Mouse (Mus musculus): ENCODE data around the gene Spp2. TPM values are rescaled to one million over a fixed set of nuclear protein-coding genes. Genes with fewer than 3 reads are reported as not detected.
"Not testable (repeated sequence)": the region's sequence is repeated elsewhere in the genome, so short reads cannot be mapped to it uniquely, and the experiment has no call there.

The Spp2 gene
- polyA plus RNA-seq, 1 experiment from 2014 or later: not detected

DNA sequence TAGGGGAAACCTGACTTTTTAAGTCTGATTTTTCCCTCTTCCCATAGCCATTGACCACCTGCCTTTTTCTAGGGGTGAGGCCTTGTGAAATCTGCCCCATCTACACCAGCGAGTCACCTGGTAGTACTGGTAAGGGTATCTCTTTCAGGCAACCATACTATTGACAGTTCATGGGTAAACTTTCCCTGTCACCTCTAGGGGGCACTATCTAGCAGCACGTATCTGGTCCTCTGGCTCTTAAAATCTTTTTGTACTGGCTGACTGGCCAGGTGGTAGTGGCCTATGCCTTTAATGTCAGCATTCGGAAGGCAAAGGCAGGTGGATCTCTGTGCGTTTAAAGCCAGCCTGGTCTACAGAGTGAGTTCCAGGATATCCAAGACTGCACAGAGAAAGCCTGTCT, 38.6 kb downstream of the Spp2 start:
- DNase-seq (ENCODE audit: low spot score): no peak
- Histone ChIP-seq H3K36me3 (no peaks in the 10 kb centered on the region), H3K4me1 (replicated peaks) (peaks cover 12% of the 10 kb centered on the region), H3K27ac (no peak overlapping the region), H3K4me3 (no peak overlapping the region), H3K27me3 (ENCODE audit: insufficient read depth, poor library complexity, severe bottlenecking) (no peaks in the 10 kb centered on the region), H3K9me3 (no peaks in the 10 kb centered on the region)
- WGBS: 72% methylated on average over 4 of the region's 4 CpGs

DNA sequence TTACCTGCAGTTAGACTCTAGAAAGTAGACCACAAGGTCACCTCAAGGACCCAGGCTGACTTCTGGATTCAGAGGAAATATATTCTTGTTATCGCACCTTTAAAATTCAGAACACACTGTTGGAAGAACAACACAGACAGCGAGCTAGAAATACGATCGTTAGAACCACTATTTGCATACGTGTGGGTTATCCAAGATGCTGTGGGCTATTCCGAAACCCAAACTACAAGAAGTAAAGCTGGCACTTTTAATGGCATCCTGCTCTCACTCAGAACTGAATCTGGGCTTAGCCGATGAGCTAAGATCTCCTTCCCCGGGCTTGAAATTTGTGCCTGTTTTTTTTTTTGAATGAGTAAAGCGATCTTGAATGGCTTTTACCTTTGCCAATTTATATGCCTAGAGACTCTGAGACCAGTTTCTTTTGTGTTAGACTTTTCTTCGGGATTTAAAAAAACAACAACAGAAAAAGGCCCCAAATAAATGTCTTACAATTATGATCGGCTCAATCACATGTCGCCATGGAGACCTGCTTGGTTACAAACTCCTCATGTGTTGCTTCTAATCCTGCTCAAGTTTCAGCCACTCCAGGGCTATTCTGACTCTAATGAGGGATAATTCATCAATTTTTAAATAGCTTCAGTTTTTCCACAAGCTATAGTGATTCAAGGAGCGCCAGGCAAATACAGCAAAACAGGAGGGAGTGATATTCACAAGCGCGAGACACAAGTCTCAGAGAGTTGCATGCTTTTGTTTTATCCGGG, 39.7 kb downstream of the Spp2 start:
- Histone ChIP-seq H3K27me3 (ENCODE audit: insufficient read depth, poor library complexity, severe bottlenecking) (no peaks in the 10 kb centered on the region), H3K4me1 (replicated peaks) (peaks cover 12% of the 10 kb centered on the region), H3K4me3 (no peak overlapping the region), H3K9me3 (no peaks in the 10 kb centered on the region), H3K27ac (no peak overlapping the region), H3K36me3 (no peaks in the 10 kb centered on the region)
- DNase-seq (ENCODE audit: low spot score): no peak
- WGBS: 68% methylated on average over 16 of the region's 16 CpGs

DNA sequence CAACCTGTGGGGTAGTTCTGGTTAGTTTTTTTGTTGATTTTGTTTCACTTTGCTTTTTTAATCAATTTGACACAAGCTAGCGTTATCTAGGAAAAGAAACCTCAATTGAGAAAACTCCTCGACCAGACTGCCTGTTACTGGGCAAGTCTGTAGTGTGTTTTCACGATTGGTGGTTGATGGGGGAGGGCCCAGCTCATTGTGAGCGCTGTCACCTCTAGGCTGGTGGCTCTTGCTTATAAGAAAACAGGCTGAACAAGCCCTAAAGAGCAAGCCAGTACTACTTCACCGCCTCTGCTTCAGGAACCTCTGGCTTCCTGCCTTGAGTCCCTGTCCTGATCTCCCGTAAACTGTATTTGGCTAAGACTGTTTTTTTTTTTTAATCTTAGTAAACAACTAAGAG, 40.7 kb downstream of the Spp2 start:
- H3K4me3 ChIP-seq: no peak overlapping the region
- H3K4me1 ChIP-seq (replicated peaks): peaks cover 12% of the 10 kb centered on the region
- DNase-seq (ENCODE audit: low spot score): peak; percentile 19
- H3K36me3 ChIP-seq: no peaks in the 10 kb centered on the region
- H3K27ac ChIP-seq: peak overlapping the region; percentile 66; the same call in 1 of the 2 replicates
- WGBS: 10% methylated on average over 6 of the region's 6 CpGs
- H3K27me3 ChIP-seq (ENCODE audit: insufficient read depth, poor library complexity, severe bottlenecking): no peaks in the 10 kb centered on the region
- H3K9me3 ChIP-seq: no peaks in the 10 kb centered on the region

DNA sequence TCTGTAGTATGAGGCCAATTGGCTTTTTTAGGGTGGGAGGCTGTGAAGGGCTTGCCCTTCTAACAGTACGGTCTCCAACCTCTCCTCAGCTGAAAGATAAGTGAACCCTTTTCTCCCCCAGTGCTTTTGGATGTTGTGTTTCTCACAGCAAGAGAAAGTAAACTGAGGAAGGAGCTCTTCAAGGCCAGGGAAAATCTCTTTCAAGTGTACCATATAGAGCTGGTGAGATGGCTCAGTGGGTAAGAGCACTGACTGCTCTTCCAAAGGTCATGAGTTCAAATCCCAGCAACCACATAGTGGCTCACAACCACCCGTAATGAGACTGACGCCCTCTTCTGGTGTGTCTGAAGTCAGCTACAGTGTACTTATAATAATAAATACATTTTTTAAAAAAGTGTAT, 41.3 kb downstream of the Spp2 start:
- not testable (repeated sequence) for H3K27me3 ChIP-seq (ENCODE audit: insufficient read depth, poor library complexity, severe bottlenecking); H3K27ac ChIP-seq; H3K36me3 ChIP-seq; H3K9me3 ChIP-seq; DNase-seq (ENCODE audit: low spot score); H3K4me3 ChIP-seq
- peaks cover 18% of the 10 kb centered on the region for H3K4me1 ChIP-seq (replicated peaks)
- 82% methylated on average over 3 of the region's 3 CpGs for WGBS

DNA sequence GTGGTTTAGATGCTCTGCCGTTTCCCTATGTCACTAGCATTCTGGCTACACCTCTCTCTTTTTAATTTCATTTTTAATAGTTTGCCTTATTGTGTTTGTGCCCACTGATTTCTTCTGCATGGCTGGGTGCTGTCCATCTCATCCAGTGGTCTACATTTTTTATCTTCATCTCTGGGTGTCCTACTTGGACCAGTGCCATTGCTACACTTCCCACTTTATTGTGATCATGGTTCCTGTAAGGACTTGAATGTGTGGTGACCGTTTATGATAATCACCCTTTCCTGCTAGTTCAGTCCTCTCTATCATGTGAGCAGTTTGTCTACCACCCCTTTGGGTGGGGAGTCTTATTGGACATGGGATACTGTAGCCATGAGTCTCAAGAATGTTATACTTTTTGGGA, 43.0 kb downstream of the Spp2 start:
- DNase-seq (ENCODE audit: low spot score): no peak
- H3K9me3 ChIP-seq: no peaks in the 10 kb centered on the region
- peaks cover 22% of the 10 kb centered on the region for H3K4me1 ChIP-seq (replicated peaks)
- H3K27me3 ChIP-seq (ENCODE audit: insufficient read depth, poor library complexity, severe bottlenecking): no peaks in the 10 kb centered on the region
- H3K4me3 ChIP-seq: no peak overlapping the region
- H3K36me3 ChIP-seq: no peaks in the 10 kb centered on the region
- WGBS: 90% methylated on average over 2 of the region's 2 CpGs
- H3K27ac ChIP-seq: no peak overlapping the region

DNA sequence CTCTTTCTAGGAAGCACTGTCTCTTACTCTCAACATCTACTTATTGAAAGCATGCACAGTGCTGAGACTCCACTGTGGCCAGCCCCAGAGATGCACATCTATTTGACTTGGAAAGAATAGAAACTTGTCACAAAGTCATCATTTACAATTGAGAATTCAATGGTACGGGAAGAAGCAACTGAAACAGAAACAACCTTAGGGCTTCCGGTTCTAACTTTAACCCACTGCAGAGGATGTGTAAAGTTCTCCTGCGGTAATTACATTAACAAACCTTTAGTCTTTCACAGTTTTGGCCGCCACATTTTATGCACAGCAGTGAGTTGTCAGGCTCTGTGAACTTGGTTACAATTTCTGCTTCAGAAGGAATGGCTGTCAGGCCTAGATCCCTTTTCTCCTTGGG, 43.9 kb downstream of the Spp2 start:
- Histone ChIP-seq H3K27me3 (ENCODE audit: insufficient read depth, poor library complexity, severe bottlenecking) (no peaks in the 10 kb centered on the region), H3K36me3 (no peaks in the 10 kb centered on the region), H3K4me1 (replicated peaks) (peaks cover 28% of the 10 kb centered on the region), H3K4me3 (no peak overlapping the region), H3K27ac (no peak overlapping the region), H3K9me3 (no peaks in the 10 kb centered on the region)
- WGBS: 90% methylated on average over 4 of the region's 4 CpGs
- no peak for DNase-seq (ENCODE audit: low spot score)

DNA sequence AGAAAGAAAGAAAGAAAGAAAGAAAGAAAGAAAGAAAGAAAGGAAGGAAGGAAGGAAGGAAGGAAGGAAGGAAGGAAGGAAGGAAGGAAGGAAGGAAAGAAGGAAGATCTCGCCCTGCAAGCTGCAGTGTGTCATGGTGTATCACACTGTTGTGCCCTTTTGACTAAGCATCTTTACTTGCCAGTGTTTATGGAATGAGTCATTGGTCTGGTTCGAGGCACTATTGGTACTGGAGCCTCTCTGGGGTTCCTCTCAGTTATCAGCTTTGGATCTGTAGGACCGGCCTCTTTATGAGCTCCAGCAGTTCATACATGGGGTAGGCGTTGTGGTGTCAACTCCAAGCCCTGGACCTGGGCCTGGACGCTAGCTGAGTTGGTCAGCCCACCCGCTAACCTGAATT, 45.4 kb downstream of the Spp2 start:
- Histone ChIP-seq H3K9me3 (no peaks in the 10 kb centered on the region), H3K4me1 (replicated peaks) (peaks cover 28% of the 10 kb centered on the region), H3K4me3 (no peak overlapping the region), H3K36me3 (no peaks in the 10 kb centered on the region), H3K27me3 (ENCODE audit: insufficient read depth, poor library complexity, severe bottlenecking) (no peaks in the 10 kb centered on the region), H3K27ac (no peak overlapping the region)
- 89% methylated on average over 6 of the region's 6 CpGs for WGBS
- DNase-seq (ENCODE audit: low spot score): no peak

DNA sequence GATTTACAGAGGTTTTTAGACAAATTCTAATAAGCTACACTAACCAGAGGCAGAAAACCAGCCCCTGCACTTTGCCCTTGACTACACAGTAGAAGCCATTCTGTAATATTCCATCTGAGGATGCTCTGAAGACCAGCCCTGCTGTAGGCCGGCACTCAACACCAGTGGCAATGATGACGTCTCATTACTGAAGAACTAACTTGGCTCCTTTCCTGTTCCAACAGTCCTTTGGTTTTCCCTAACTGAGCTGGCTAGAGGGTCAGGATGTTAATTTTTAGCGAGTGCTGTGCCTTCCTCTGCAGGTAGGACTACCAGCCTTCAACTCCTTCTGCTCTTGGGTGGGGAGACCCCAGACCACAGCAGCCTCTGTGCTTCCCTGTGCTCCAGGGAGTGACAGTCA, 47.9 kb downstream of the Spp2 start:
- Histone ChIP-seq H3K27me3 (ENCODE audit: insufficient read depth, poor library complexity, severe bottlenecking) (no peaks in the 10 kb centered on the region), H3K4me3 (no peak overlapping the region), H3K27ac (0 out of 2 replicates have a peak overlapping the region, but pooled peaks have one; percentile 35), H3K4me1 (replicated peaks) (peaks cover 18% of the 10 kb centered on the region), H3K36me3 (no peaks in the 10 kb centered on the region), H3K9me3 (no peaks in the 10 kb centered on the region)
- WGBS: 58% methylated on average over 3 of the region's 3 CpGs
- DNase-seq (ENCODE audit: low spot score): no peak

DNA sequence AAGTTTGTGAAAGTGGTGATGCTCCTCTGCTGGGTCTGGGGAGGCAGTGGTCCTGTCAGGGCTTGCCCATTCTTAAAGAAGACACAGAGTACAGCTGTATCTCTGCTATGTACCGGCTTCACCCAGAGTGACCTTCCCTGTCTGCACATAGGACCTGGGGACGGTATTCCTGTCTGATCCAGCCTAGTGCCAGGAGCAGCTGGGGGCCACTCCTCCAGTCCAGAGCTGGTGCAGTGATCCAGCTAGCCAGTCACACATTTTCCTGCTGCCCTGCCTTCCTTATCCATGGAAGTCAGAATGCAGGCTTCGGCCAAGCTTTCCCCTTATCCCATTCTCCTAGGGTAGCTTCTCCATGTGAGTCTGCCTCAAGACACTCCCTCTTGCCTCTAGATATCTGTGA, 49.0 kb downstream of the Spp2 start:
- Histone ChIP-seq H3K4me3 (no peak overlapping the region), H3K27me3 (ENCODE audit: insufficient read depth, poor library complexity, severe bottlenecking) (no peaks in the 10 kb centered on the region), H3K9me3 (no peaks in the 10 kb centered on the region), H3K4me1 (replicated peaks) (peaks cover 18% of the 10 kb centered on the region), H3K27ac (peak overlapping the region; percentile 40), H3K36me3 (no peaks in the 10 kb centered on the region)
- 67% methylated on average over 3 of the region's 3 CpGs for WGBS
- DNase-seq (ENCODE audit: low spot score): no peak

DNA sequence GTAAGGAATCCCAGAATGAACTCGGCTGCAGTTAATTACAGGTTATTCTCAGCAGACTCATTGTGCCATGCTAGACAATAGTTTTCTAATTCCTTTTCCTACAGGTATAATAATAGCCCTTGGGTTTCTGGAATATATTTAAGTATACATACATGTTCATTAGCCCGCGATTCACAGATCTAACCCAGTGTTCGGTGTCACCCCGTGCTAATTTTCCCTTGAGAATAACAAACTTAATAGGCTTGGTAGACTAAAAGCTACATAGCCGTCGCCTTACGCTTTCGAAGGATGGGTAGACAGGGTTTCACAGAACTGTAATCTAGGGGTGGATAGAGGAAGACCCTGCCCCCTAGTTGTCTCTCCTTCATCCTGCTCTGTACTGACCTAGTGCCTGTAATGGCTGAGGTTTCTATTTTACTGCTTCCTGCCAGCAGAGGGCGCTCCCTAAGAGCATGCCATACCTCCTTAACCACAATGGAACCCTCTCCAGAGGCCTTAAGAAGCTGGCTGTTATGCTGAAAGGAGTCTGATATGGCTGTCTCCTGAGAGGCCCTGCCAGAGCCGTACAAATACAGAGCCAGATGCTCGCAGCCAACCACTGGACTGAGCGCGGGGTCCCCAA, 49.8 kb downstream of the Spp2 start:
- WGBS: 59% methylated on average over 14 of the region's 14 CpGs
- Histone ChIP-seq H3K9me3 (no peaks in the 10 kb centered on the region), H3K36me3 (no peaks in the 10 kb centered on the region), H3K4me1 (replicated peaks) (peaks cover 20% of the 10 kb centered on the region), H3K27me3 (ENCODE audit: insufficient read depth, poor library complexity, severe bottlenecking) (no peaks in the 10 kb centered on the region), H3K4me3 (no peak overlapping the region), H3K27ac (no peak overlapping the region)
- peak; percentile 85 for DNase-seq (ENCODE audit: low spot score)

DNA sequence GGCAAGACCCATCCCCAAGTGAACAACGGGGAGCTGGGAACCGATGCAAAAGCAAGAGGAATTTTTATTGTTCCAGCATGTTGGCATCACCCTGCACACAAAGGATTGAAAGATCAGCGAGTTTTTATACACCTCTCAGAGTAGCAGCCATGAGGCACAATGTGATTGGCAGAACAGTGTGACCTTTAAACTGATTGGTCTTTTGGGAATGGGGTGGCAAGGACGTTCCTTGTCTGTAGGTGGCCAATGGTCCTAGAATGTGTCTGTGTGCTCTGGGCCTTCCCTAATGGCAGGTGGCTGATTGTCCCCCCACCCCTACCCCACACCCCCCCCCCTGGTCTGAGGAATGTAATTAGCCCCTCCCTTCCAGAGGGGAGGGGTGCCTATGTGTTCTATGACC, 52.4 kb downstream of the Spp2 start:
- WGBS: 85% methylated on average over 4 of the region's 4 CpGs

DNA sequence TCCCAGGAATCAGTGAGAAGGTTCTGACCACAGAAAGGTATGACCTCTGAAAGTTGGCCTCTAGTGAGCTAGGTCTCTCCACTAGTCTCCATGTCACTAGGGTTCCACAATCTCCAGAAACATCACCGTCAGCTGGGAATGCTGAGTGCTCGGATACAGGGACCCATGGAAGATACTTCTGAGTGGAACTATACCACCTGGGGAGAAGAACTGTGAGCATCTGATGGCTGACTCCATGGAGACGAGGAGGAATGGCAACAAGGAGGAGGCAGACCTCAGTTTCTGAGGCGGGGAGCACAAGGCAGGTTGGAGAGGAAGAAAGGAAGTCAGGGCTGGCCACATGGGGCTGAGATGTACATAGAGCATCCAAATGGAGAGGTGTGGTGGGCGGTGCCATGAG, 52.9 kb downstream of the Spp2 start:
- Histone ChIP-seq H3K4me1 (replicated peaks) (peaks cover 27% of the 10 kb centered on the region), H3K4me3 (no peak overlapping the region), H3K27ac (no peak overlapping the region), H3K9me3 (no peaks in the 10 kb centered on the region), H3K36me3 (no peaks in the 10 kb centered on the region), H3K27me3 (ENCODE audit: insufficient read depth, poor library complexity, severe bottlenecking) (no peaks in the 10 kb centered on the region)
- 78% methylated on average over 5 of the region's 5 CpGs for WGBS
- no peak for DNase-seq (ENCODE audit: low spot score)

More for the DNA sequence above, 52.4 kb downstream of the Spp2 start:
- Histone ChIP-seq H3K4me3 (no peak overlapping the region), H3K27me3 (ENCODE audit: insufficient read depth, poor library complexity, severe bottlenecking) (no peaks in the 10 kb centered on the region), H3K36me3 (no peaks in the 10 kb centered on the region), H3K4me1 (replicated peaks) (peaks cover 23% of the 10 kb centered on the region), H3K9me3 (no peaks in the 10 kb centered on the region), H3K27ac (no peak overlapping the region)
- no peak for DNase-seq (ENCODE audit: low spot score)

DNA sequence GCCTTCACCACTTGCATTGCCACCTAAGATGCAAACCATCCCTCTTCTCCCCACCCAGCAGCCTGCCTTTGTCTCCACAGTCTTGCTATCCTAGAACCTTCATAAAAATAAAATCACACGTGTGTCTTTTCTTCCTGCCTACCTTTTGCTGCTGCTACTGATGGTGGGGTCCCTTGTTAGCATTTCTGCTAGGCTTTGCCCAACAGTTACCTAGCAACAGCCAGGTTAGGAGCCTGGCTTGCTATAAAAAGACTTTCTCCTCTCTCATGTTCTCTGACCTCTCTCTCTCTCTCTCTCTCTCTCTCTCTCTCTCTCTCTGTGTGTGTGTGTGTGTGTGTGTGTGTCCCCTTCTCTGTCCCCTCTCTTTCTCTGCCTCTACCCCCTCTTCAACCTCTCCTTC, 54.3 kb downstream of the Spp2 start:
- H3K27ac ChIP-seq: no peak overlapping the region
- no peaks in the 10 kb centered on the region for H3K9me3 ChIP-seq
- H3K4me3 ChIP-seq: no peak overlapping the region
- peaks cover 22% of the 10 kb centered on the region for H3K4me1 ChIP-seq (replicated peaks)
- no peaks in the 10 kb centered on the region for H3K27me3 ChIP-seq (ENCODE audit: insufficient read depth, poor library complexity, severe bottlenecking)
- WGBS: 45% methylated on average over 1 of the region's 1 CpGs
- no peaks in the 10 kb centered on the region for H3K36me3 ChIP-seq
- DNase-seq (ENCODE audit: low spot score): no peak

Measured in hindbrain, embryonic 10.5 days (tissue).